Mouse (Mus musculus): ENCODE measurements around the gene Mthfsd. TPM values are rescaled to one million over a fixed set of nuclear protein-coding genes. Genes with fewer than 3 reads are reported as not detected.

The Mthfsd gene
- total and polyA plus RNA-seq, 3 experiments = 23.1 to 36.4 (median 30.7) TPM

- Histone ChIP-seq H3K36me3 (replicated peaks in 1 of 2; ENCODE audit: control insufficient read depth in 1 of 2, insufficient read depth in 1 of 2, low read length in 1 of 2) (no peaks in the 10 kb centered on the region), H3K4me1 (ENCODE audit: control insufficient read depth in 1 of 2, insufficient read depth in 2 of 2) (no peaks in the 10 kb centered on the region), H3K27ac (ENCODE audit: insufficient read depth, low read depth) (no peak overlapping the region), H3K79me2 (replicated peaks; ENCODE audit: control insufficient read depth, extremely low read depth, insufficient read depth, poor library complexity, severe bottlenecking) (no peaks in the 10 kb centered on the region), H3K4me2 (ENCODE audit: insufficient read depth, low read depth, poor library complexity, severe bottlenecking) (no peak overlapping the region), H3K27me3 (replicated peaks) (peaks cover 38% of the 10 kb centered on the region), H3K9ac (ENCODE audit: insufficient read depth, low read depth) (no peak overlapping the region), H3K9me3 (replicated peaks; ENCODE audit: low read length) (peaks cover 26% of the 10 kb centered on the region), H3K4me3 (replicated peaks in 1 of 3; ENCODE audit: low read depth in 2 of 3, low read length in 2 of 3, poor library complexity in 1 of 3) (no peak overlapping the region)
- in situ Hi-C loops (cut with MboI; ENCODE audit: low pct_ligation_motif_present, low pct_unique_long_range_greater_than_20kb, low sequenced_read_pairs) = no loop called here
- dilution Hi-C loops (cut with MboI; ENCODE audit: extremely low pct_ligation_motif_present, extremely low pct_unique_long_range_greater_than_20kb, low sequenced_read_pairs) = no loop called here
- no peak for TF ChIP-seq MYC (IDR thresholded peaks at IDR 0.05; ENCODE audit: low read depth, low read length)
- TF ChIP-seq CHD1 (IDR thresholded peaks at IDR 0.05; ENCODE audit: low read depth, low read length) = no peak
- TF ChIP-seq RCOR1 (conservative IDR thresholded peaks at IDR 0.05; ENCODE audit: low read depth, low read length) = no peak
- no peak for TF ChIP-seq CHD2 (IDR thresholded peaks at IDR 0.05; ENCODE audit: low read length)
- TF ChIP-seq SMC3 (IDR thresholded peaks at IDR 0.05; ENCODE audit: low read depth, low read length) = no peak
- TF ChIP-seq NRF1 (IDR thresholded peaks at IDR 0.05; ENCODE audit: low read depth, low read length) = no peak
- no peak for TF ChIP-seq MEF2A (IDR thresholded peaks at IDR 0.05; ENCODE audit: borderline replicate concordance, low read depth, low read length)
- no peak for TF ChIP-seq BHLHE40 (IDR thresholded peaks at IDR 0.05; ENCODE audit: low read depth, low read length)
- TF ChIP-seq E2F4 (IDR thresholded peaks at IDR 0.05; ENCODE audit: insufficient replicate concordance, low read depth, low read length) = no peak
- DNase-seq (ENCODE audit: extremely low read depth) = no peak
These were observed 28.7 kb upstream of the Mthfsd start for GRCm38 (mm10) chr8:121136856-121137255.

DNA sequence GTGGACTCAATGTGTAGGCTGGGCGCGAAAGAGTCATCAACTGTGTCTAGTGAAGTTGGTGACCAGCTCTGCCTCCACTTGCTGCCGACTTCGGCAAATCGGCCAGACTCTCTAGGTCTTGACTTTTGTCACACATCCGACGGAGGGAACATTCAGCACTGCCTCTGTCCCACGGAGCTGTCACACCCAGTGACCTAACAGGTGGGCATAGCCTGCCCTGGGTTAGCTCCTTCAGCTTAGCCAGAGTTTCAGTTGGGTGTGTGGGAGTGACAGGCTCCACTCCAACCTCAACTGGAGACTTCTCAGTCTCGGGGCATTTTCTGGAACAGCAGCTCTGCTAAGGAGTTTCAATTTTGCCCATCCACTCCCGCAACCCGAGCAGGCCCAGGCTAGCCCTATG is 26.3 kb upstream of the Mthfsd start:
- dilution Hi-C loops (cut with MboI; ENCODE audit: extremely low pct_ligation_motif_present, extremely low pct_unique_long_range_greater_than_20kb, low sequenced_read_pairs) (no loop called here), in situ Hi-C loops (cut with MboI; ENCODE audit: low pct_ligation_motif_present, low pct_unique_long_range_greater_than_20kb, low sequenced_read_pairs) (no loop called here)
- Histone ChIP-seq H3K27ac (ENCODE audit: insufficient read depth, low read depth) (no peak overlapping the region), H3K4me2 (ENCODE audit: insufficient read depth, low read depth, poor library complexity, severe bottlenecking) (no peak overlapping the region), H3K4me1 (ENCODE audit: control insufficient read depth in 1 of 2, insufficient read depth in 2 of 2) (no peaks in the 10 kb centered on the region), H3K9me3 (replicated peaks; ENCODE audit: low read length) (peaks cover 26% of the 10 kb centered on the region), H3K36me3 (replicated peaks in 1 of 2; ENCODE audit: control insufficient read depth in 1 of 2, insufficient read depth in 1 of 2, low read length in 1 of 2) (no peaks in the 10 kb centered on the region), H3K79me2 (replicated peaks; ENCODE audit: control insufficient read depth, extremely low read depth, insufficient read depth, poor library complexity, severe bottlenecking) (no peaks in the 10 kb centered on the region), H3K27me3 (replicated peaks) (peaks cover 40% of the 10 kb centered on the region), H3K4me3 (replicated peaks in 1 of 3; ENCODE audit: low read depth in 2 of 3, low read length in 2 of 3, poor library complexity in 1 of 3) (no peak overlapping the region), H3K9ac (ENCODE audit: insufficient read depth, low read depth) (no peak overlapping the region)
- no peak for DNase-seq (ENCODE audit: extremely low read depth)
- no peak for TF ChIP-seq MXI1 (IDR thresholded peaks at IDR 0.05; ENCODE audit: low read depth, low read length)

DNA sequence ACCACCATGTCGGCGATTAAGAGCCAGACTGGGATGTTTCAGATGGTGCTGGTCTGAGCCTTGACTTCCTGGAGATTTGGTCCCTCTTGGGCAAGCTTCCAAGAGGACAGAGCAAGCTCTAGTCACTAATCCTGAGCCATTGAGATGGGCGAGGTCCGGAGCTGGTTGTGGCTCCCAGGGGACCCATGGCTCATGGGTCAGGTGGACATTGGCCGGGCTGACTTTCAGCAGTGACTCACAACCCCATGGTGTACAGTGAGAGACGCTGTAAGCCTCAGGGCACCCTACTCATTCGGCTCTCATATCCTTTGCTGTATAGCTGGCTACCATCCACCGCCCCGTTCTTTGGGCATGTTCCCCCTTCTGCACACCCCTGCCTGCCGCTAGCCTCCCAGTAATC is 25.9 kb upstream of the Mthfsd start:
- DNase-seq (ENCODE audit: extremely low read depth) = no peak
- in situ Hi-C loops (cut with MboI; ENCODE audit: low pct_ligation_motif_present, low pct_unique_long_range_greater_than_20kb, low sequenced_read_pairs) (no loop called here), dilution Hi-C loops (cut with MboI; ENCODE audit: extremely low pct_ligation_motif_present, extremely low pct_unique_long_range_greater_than_20kb, low sequenced_read_pairs) (no loop called here)
- no peak for TF ChIP-seq TCF12 (IDR thresholded peaks at IDR 0.05; ENCODE audit: low read depth, low read length)
- TF ChIP-seq RCOR1 (conservative IDR thresholded peaks at IDR 0.05; ENCODE audit: low read depth, low read length) = no peak
- no peak for TF ChIP-seq CHD2 (IDR thresholded peaks at IDR 0.05; ENCODE audit: low read length)
- TF ChIP-seq SMC3 (IDR thresholded peaks at IDR 0.05; ENCODE audit: low read depth, low read length) = no peak
- no peak for TF ChIP-seq MEF2A (IDR thresholded peaks at IDR 0.05; ENCODE audit: borderline replicate concordance, low read depth, low read length)
- no peak for TF ChIP-seq POLR2A (IDR thresholded peaks at IDR 0.05; ENCODE audit: low read depth, low read length)
- TF ChIP-seq ZKSCAN1 (IDR thresholded peaks at IDR 0.05; ENCODE audit: borderline replicate concordance, low read depth, low read length) = no peak
- no peak for TF ChIP-seq MXI1 (IDR thresholded peaks at IDR 0.05; ENCODE audit: low read depth, low read length)
- no peak for TF ChIP-seq NRF1 (IDR thresholded peaks at IDR 0.05; ENCODE audit: low read depth, low read length)
- TF ChIP-seq ZNF384 (IDR thresholded peaks at IDR 0.05; ENCODE audit: low read depth, low read length) = no peak
- TF ChIP-seq ZMIZ1 (IDR thresholded peaks at IDR 0.05; ENCODE audit: low read depth, low read length) = no peak
- no peak overlapping the region for H3K9ac ChIP-seq (ENCODE audit: insufficient read depth, low read depth)
- H3K27ac ChIP-seq (ENCODE audit: insufficient read depth, low read depth) = no peak overlapping the region
- H3K9me3 ChIP-seq (replicated peaks; ENCODE audit: low read length) = peaks cover 26% of the 10 kb centered on the region
- peaks cover 40% of the 10 kb centered on the region for H3K27me3 ChIP-seq (replicated peaks)
- H3K79me2 ChIP-seq (replicated peaks; ENCODE audit: control insufficient read depth, extremely low read depth, insufficient read depth, poor library complexity, severe bottlenecking) = no peaks in the 10 kb centered on the region
- no peaks in the 10 kb centered on the region for H3K4me1 ChIP-seq (ENCODE audit: control insufficient read depth in 1 of 2, insufficient read depth in 2 of 2)
- H3K36me3 ChIP-seq (replicated peaks in 1 of 2; ENCODE audit: control insufficient read depth in 1 of 2, insufficient read depth in 1 of 2, low read length in 1 of 2) = no peaks in the 10 kb centered on the region
- no peak overlapping the region for H3K4me2 ChIP-seq (ENCODE audit: insufficient read depth, low read depth, poor library complexity, severe bottlenecking)
- H3K4me3 ChIP-seq (replicated peaks in 1 of 3; ENCODE audit: low read depth in 2 of 3, low read length in 2 of 3, poor library complexity in 1 of 3) = no peak overlapping the region
